Mouse (Mus musculus) MEL (cell line): ENCODE results near the gene Dlx1. TPM values are rescaled to one million over a fixed set of nuclear protein-coding genes. Genes with fewer than 3 reads are reported as not detected.

Source experiments
- DNase-seq: peaks from one replicate; pipeline ENCODE4 v3.0.0; 2011; ENCODE audit warnings: low read depth, low spot score
- H3K27ac ChIP-seq: 2 replicates; pipeline ENCODE4 v1.5.1; 2012; ENCODE audit warnings: low read depth, mild to moderate bottlenecking, control low read depth, low read length, moderate library complexity; ENCODE audit not compliant: control insufficient read depth
- H3K27me3 ChIP-seq, 2 experiments: fragments of 150-350 bp in 1 of 2; sonication (generic) in 1 of 2; 2 replicates each; pipeline ENCODE4 v1.6.1; 2012; ENCODE audit warnings: low read length in 2 of 2, mild to moderate bottlenecking in 2 of 2, improper control_type of control experiment in 1 of 2, moderate library complexity in 1 of 2; ENCODE audit not compliant: insufficient read depth in 2 of 2, control insufficient read depth in 1 of 2
- H3K36me3 ChIP-seq, 2 experiments: 2 replicates each; pipeline ENCODE4 v1.6.1; 2012 to 2014; ENCODE audit warnings: low read length in 2 of 2, improper control_type of control experiment in 1 of 2, inconsistent platforms in 1 of 2, mild to moderate bottlenecking in 1 of 2; ENCODE audit not compliant: insufficient read depth in 2 of 2, control insufficient read depth in 1 of 2
- H3K4me1 ChIP-seq, 2 experiments: fragments of 150-350 bp in 1 of 2; sonication (generic) in 1 of 2; 2 replicates each; pipeline ENCODE4 v1.6.1; 2012; ENCODE audit warnings: low read length in 2 of 2, improper control_type of control experiment in 1 of 2, mild to moderate bottlenecking in 1 of 2; ENCODE audit not compliant: insufficient read depth in 2 of 2, control insufficient read depth in 1 of 2
- H3K4me3 ChIP-seq, 2 experiments: fragments of 150-350 bp in 1 of 2; sonication (generic) in 1 of 2; 2 replicates each; pipeline ENCODE4 v1.5.1; 2012; ENCODE audit warnings: low read depth in 2 of 2, low read length in 2 of 2, mild to moderate bottlenecking in 2 of 2, moderate library complexity in 2 of 2, control low read depth in 1 of 2, improper control_type of control experiment in 1 of 2; ENCODE audit not compliant: control insufficient read depth in 1 of 2, insufficient read depth in 1 of 2
- H3K79me2 ChIP-seq: 2 replicates; pipeline ENCODE4 v1.6.1; 2012; ENCODE audit warnings: mild to moderate bottlenecking, low read length, moderate library complexity; ENCODE audit not compliant: control insufficient read depth, poor library complexity, insufficient read depth
- H3K9ac ChIP-seq: 2 replicates; pipeline ENCODE4 v1.6.1; 2012; ENCODE audit warnings: low read depth, mild to moderate bottlenecking, control low read depth, low read length, moderate library complexity; ENCODE audit not compliant: control insufficient read depth, poor library complexity, severe bottlenecking
- H3K9me3 ChIP-seq: fragments of 150-350 bp; sonication (generic); replicated peaks from 2 replicates; pipeline ENCODE4 v1.6.1; 2012; ENCODE audit warnings: mild to moderate bottlenecking, low read length, improper control_type of control experiment, moderate library complexity; ENCODE audit not compliant: insufficient read depth
- BHLHE40 ChIP-seq: IDR thresholded peaks from 2 replicates; pipeline ENCODE4 v1.6.1; 2012; ENCODE audit warnings: low read depth, mild to moderate bottlenecking, inconsistent platforms, low read length, improper control_type of control experiment, borderline replicate concordance
- CTCF ChIP-seq, 3 experiments: IDR thresholded peaks in 2 of 3; conservative IDR thresholded peaks in 1 of 3; 2 replicates each; pipeline ENCODE4 v1.5.1; 2011 to 2012; ENCODE audit warnings: low read length in 3 of 3, low read depth in 2 of 3, mild to moderate bottlenecking in 2 of 3, improper control_type of control experiment in 1 of 3, inconsistent platforms in 1 of 3, mixed read lengths in 1 of 3, moderate library complexity in 1 of 3; ENCODE audit not compliant: control insufficient read depth in 1 of 3, insufficient read depth in 1 of 3, poor library complexity in 1 of 3, severe bottlenecking in 1 of 3
- E2F4 ChIP-seq: IDR thresholded peaks from 2 replicates; pipeline ENCODE4 v1.6.1; 2011; ENCODE audit warnings: low read depth, low read length, improper control_type of control experiment, borderline replicate concordance
- EP300 ChIP-seq, 2 experiments: IDR thresholded peaks; 2 replicates each; pipeline ENCODE4 v1.6.1; 2011; ENCODE audit warnings: improper control_type of control experiment in 2 of 2, low read length in 2 of 2, low read depth in 1 of 2, mild to moderate bottlenecking in 1 of 2
- GATA1 ChIP-seq: IDR thresholded peaks from 2 replicates; pipeline ENCODE4 v1.6.1; 2011; ENCODE audit warnings: low read depth, low read length, improper control_type of control experiment
- HCFC1 ChIP-seq: IDR thresholded peaks from 2 replicates; pipeline ENCODE4 v1.6.1; 2012; ENCODE audit warnings: low read depth, mild to moderate bottlenecking, inconsistent platforms, low read length, improper control_type of control experiment, moderate library complexity
- JUND ChIP-seq: IDR thresholded peaks from 2 replicates; pipeline ENCODE4 v1.6.1; 2011; ENCODE audit warnings: low read depth, mild to moderate bottlenecking, improper control_type of control experiment, low read length
- KAT2A ChIP-seq: conservative IDR thresholded peaks from 2 replicates; pipeline ENCODE4 v1.6.1; 2012; ENCODE audit warnings: low read depth, low read length, improper control_type of control experiment, inconsistent platforms
- MEF2A ChIP-seq: IDR thresholded peaks from 2 replicates; pipeline ENCODE4 v1.6.1; 2014; ENCODE audit warnings: low read depth, mild to moderate bottlenecking, inconsistent platforms, low read length, improper control_type of control experiment; ENCODE audit not compliant: poor library complexity, insufficient replicate concordance, severe bottlenecking; ENCODE audit errors: extremely low read depth
- MXI1 ChIP-seq: IDR thresholded peaks from 2 replicates; pipeline ENCODE4 v1.6.1; 2011; ENCODE audit warnings: mild to moderate bottlenecking, low read depth, low read length, improper control_type of control experiment
- MYC ChIP-seq: IDR thresholded peaks from 2 replicates; pipeline ENCODE4 v1.6.1; 2011; ENCODE audit warnings: low read depth, mild to moderate bottlenecking, low read length, improper control_type of control experiment, moderate library complexity
- NRF1 ChIP-seq: IDR thresholded peaks from 2 replicates; pipeline ENCODE4 v1.6.1; 2014; ENCODE audit warnings: low read depth, mild to moderate bottlenecking, inconsistent platforms, low read length, improper control_type of control experiment, moderate library complexity; ENCODE audit not compliant: poor library complexity, insufficient read depth, severe bottlenecking
- POLR2AphosphoS2 ChIP-seq: IDR thresholded peaks from 2 replicates; pipeline ENCODE4 v1.6.1; 2011; ENCODE audit warnings: low read length, improper control_type of control experiment
- POLR2AphosphoS5 ChIP-seq: IDR thresholded peaks from 2 replicates; pipeline ENCODE4 v1.6.1; 2012; ENCODE audit warnings: low read depth, borderline replicate concordance, mild to moderate bottlenecking, inconsistent platforms, low read length, moderate library complexity, mixed read lengths
- RCOR1 ChIP-seq: IDR thresholded peaks from 2 replicates; pipeline ENCODE4 v1.6.1; 2012; ENCODE audit warnings: low read depth, mild to moderate bottlenecking, inconsistent platforms, low read length, improper control_type of control experiment
- SIN3A ChIP-seq: IDR thresholded peaks from 2 replicates; pipeline ENCODE4 v1.6.1; 2012; ENCODE audit warnings: low read length, improper control_type of control experiment, inconsistent platforms
- TAL1 ChIP-seq: IDR thresholded peaks from 2 replicates; pipeline ENCODE4 v1.6.1; 2012; ENCODE audit warnings: mild to moderate bottlenecking, inconsistent platforms, low read length, moderate library complexity, mixed read lengths
- UBTF ChIP-seq: IDR thresholded peaks from 2 replicates; pipeline ENCODE4 v1.6.1; 2012; ENCODE audit warnings: low read depth, mild to moderate bottlenecking, inconsistent platforms, low read length, improper control_type of control experiment, moderate library complexity, borderline replicate concordance; ENCODE audit not compliant: insufficient read depth
- ZC3H11A ChIP-seq: IDR thresholded peaks from 2 replicates; pipeline ENCODE4 v1.6.1; 2012; ENCODE audit warnings: low read depth, mild to moderate bottlenecking, inconsistent platforms, low read length, improper control_type of control experiment
- ZKSCAN1 ChIP-seq: IDR thresholded peaks from 2 replicates; pipeline ENCODE4 v1.6.1; 2012; ENCODE audit warnings: low read depth, mild to moderate bottlenecking, inconsistent platforms, low read length, improper control_type of control experiment, moderate library complexity
- ZMIZ1 ChIP-seq: IDR thresholded peaks from 2 replicates; pipeline ENCODE4 v1.6.1; 2012; ENCODE audit warnings: low read depth, mild to moderate bottlenecking, inconsistent platforms, low read length, improper control_type of control experiment, moderate library complexity
- ZNF384 ChIP-seq: IDR thresholded peaks from 2 replicates; pipeline ENCODE4 v1.6.1; 2012; ENCODE audit warnings: low read depth, mild to moderate bottlenecking, inconsistent platforms, low read length, improper control_type of control experiment
- polyA plus RNA-seq, 2 experiments: library from polyadenylated mRNA; stranded (reverse) in 1 of 2; unstranded in 1 of 2; fragments of >175 nt in 1 of 2; fragments of >200 nt in 1 of 2; gene quantifications; 2 replicates each; pipeline versions ENCODE4 v1.2.1 to v1.2.4; 2012; ENCODE audit warnings: low replicate concordance in 2 of 2, low read depth in 1 of 2; ENCODE audit not compliant: insufficient read length in 2 of 2, insufficient read depth in 1 of 2, missing spikeins in 1 of 2
- total RNA-seq: library from RNA; depleted of rRNA; stranded (reverse); fragments of 300-350 nt; gene quantifications from 2 replicates; pipeline ENCODE4 v1.2.3, GENCODE M21; 2012

Gene Dlx1
- total and polyA plus RNA-seq, 3 experiments: 3.4 to 11.8 TPM; not detected in 1

- Histone ChIP-seq H3K4me3 (no peak overlapping the region), H3K27ac (no peak overlapping the region), H3K9me3 (no peaks in the 10 kb centered on the region), H3K4me1 (no peaks in the 10 kb centered on the region; a peak in 1 of 4 replicates), H3K79me2 (no peaks in the 10 kb centered on the region), H3K9ac (no peak overlapping the region), H3K36me3 (peaks cover 0 to 3% of the 10 kb centered on the region in 2 experiments; a peak in 1 of 4 replicates)
- no peak for DNase-seq
- TF ChIP-seq JUND (no peak), UBTF (no peak), MYC (no peak), RCOR1 (no peak), CTCF (IDR thresholded peaks at IDR 0.05 in 2 of 3, conservative IDR thresholded peaks at IDR 0.05 in 1 of 3; ENCODE audit: control insufficient read depth in 1 of 3, insufficient read depth in 1 of 3, low read depth in 2 of 3, low read length in 3 of 3, poor library complexity in 1 of 3, severe bottlenecking in 1 of 3) (no peak), POLR2AphosphoS5 (no peak), KAT2A (no peak), ZNF384 (no peak), ZKSCAN1 (no peak), SIN3A (no peak), ZC3H11A (no peak), BHLHE40 (no peak)
- TF ChIP-seq, all 39 proteins: peak for 0
- no peaks in the 10 kb centered on the region for H3K27me3 ChIP-seq
Observed at GRCm38 (mm10) chr2:71491295-71491694, 36.6 kb upstream of the Dlx1 start.

GRCm38 (mm10) chr2:71493161-71493683 lies 34.7 kb upstream of the Dlx1 start:
- Histone ChIP-seq H3K79me2 (no peaks in the 10 kb centered on the region), H3K9me3 (no peaks in the 10 kb centered on the region), H3K4me3 (no peak overlapping the region), H3K36me3 (peaks cover 0 to 5% of the 10 kb centered on the region in 2 experiments; a peak in 1 of 4 replicates), H3K27ac (no peak overlapping the region), H3K27me3 (no peaks in the 10 kb centered on the region), H3K9ac (no peak overlapping the region), H3K4me1 (no peaks in the 10 kb centered on the region; a peak in 1 of 4 replicates)
- TF ChIP-seq BHLHE40 (no peak), MXI1 (no peak; the same call in 1 of the 2 replicates), E2F4 (no peak), HCFC1 (no peak), POLR2AphosphoS2 (no peak), POLR2AphosphoS5 (no peak), GATA1 (no peak), RCOR1 (no peak), ZMIZ1 (no peak), TAL1 (no peak), EP300 (IDR thresholded peaks at IDR 0.05; ENCODE audit: low read depth in 1 of 2, low read length in 2 of 2) (no peak), NRF1 (no peak), MEF2A (no peak)
- peak; percentile 32 for DNase-seq
